Mouse (Mus musculus): ENCODE measurements around the gene Anapc2.

DNA sequence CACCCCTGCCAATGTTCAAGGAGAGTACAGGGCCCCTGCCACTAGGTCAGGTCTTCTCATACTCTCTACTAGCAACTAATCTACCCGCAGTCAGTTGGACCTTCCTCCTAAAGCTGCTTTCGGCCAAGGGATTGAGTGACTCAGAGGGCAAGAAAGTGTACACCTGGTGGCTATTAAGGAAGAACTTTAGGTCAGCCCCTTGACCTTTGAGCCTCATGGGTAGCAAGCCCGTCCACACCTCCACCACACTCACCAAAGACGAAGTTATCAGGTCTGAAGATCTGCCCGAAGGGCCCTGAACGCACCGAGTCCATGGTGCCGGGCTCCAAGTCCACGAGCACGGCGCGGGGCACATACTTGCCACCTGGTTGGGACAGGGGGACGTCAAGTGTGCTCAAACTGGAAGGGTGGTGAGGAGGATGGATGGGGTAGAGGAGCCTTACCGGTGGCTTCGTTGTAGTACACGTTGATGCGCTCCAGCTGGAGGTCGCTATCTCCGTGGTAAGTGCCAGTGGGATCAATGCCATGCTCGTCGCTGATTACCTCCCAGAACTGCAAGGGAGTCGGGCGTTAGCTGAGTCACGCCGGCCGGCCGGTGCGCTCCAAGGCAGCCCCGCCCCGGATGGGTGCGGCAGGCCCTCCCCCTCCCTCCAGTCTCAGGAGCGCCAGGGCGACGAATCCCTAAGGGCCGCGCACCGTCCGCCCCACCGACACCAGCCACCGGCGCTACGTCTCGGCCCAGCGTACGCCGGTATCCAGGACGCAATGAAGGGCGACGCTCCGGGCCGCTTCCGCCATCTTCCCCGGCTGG, 48.4 kb upstream of the Anapc2 start:
- TF ChIP-seq CTCF (IDR thresholded peaks at IDR 0.05; ENCODE audit: low read depth) (no peak), EP300 (IDR thresholded peaks at IDR 0.05; ENCODE audit: low read depth) (peak; percentile 73)
